Mouse (Mus musculus) cortical plate, adult 2 months (tissue): Measurements from ENCODE around the gene Ccdc121. TPM values are rescaled to one million over a fixed set of nuclear protein-coding genes. Genes with fewer than 3 reads are reported as not detected.

Experiments
- H3K27ac ChIP-seq: fragments of 200-500 bp; 2 replicates; pipeline ENCODE4 v1.5.1; 2012; ENCODE audit warnings: low read length, control low read depth, inconsistent platforms; ENCODE audit not compliant: insufficient read depth
- H3K4me1 ChIP-seq: fragments of 200-500 bp; 2 replicates; pipeline ENCODE4 v1.6.1; 2011; ENCODE audit warnings: low read length; ENCODE audit not compliant: control insufficient read depth, insufficient read depth
- H3K4me3 ChIP-seq: fragments of 200-500 bp; 2 replicates; pipeline ENCODE4 v1.5.1; 2011; ENCODE audit warnings: mild to moderate bottlenecking, low read length, control low read depth; ENCODE audit not compliant: insufficient read depth
- CTCF ChIP-seq: fragments of 200-500 bp; IDR thresholded peaks from 2 replicates; pipeline ENCODE4 v1.5.1; 2011; ENCODE audit warnings: mild to moderate bottlenecking, control low read depth, low read length; ENCODE audit not compliant: insufficient read depth; ENCODE audit errors: extremely low read depth
- POLR2A ChIP-seq: fragments of 200-500 bp; IDR thresholded peaks from 2 replicates; pipeline ENCODE4 v1.6.1; 2011; ENCODE audit warnings: mild to moderate bottlenecking, low read length, control low read depth; ENCODE audit not compliant: insufficient read depth; ENCODE audit errors: extremely low read depth
- polyA plus RNA-seq: library from polyadenylated mRNA; depleted of rRNA; stranded (reverse); fragments of >200 nt; gene quantifications from 2 replicates; pipeline ENCODE4 v1.2.3, GENCODE M21; 2012

The Ccdc121 gene
- polyA plus RNA-seq, 1 experiment = 0.54 TPM

GRCm38 (mm10) chr1:181539846-181540769, 28.9 kb upstream of the Ccdc121 start:
- peaks cover 7% of the 10 kb centered on the region; the same call in 1 of the 2 replicates for H3K4me1 ChIP-seq

DNA sequence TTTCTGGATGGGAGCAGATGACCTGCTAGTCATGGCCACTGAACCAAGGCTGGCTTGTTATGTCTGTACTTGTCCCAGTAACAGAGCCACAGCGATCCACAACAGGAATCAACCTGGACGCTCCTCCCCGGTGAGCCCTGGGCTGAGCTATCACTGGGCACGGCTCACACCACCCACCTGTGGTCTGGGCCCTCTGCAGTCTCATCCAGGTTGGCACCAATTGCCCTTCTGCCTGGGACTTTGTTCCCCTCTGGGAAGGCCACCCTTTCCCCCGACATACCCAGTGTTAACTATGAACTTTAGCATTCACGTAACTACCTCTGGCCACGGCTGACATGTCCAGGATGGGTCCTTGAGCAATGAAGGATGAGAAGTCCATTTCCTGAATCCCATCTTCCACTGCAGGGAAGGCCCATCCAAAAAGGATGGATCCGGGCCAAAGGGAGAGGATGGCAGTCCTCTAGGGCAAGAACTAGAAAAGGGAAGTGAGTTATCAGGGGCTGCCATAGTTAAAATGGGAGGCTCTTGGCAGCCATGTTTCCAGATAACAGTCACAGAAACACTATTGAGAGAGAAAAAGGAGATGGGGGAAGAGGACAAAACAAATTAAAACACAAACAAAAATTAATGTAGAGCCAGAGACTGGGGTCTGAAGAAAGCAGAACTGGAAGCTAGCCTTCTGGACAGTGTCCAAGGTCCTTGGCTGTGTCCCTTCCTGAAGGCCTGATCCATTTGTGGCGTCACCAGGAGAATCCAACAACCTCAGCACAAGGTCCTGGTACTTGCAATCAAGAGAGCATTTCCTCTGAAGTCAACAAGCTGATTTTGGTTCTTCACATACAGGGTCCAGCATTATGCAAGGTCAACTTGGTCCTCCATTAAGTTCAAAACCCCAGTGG, 26.6 kb upstream of the Ccdc121 start:
- H3K27ac ChIP-seq = no peak overlapping the region
- no peak for TF ChIP-seq CTCF
- TF ChIP-seq POLR2A = no peak
- no peak overlapping the region for H3K4me3 ChIP-seq
- peaks cover 7% of the 10 kb centered on the region; the same call in 1 of the 2 replicates for H3K4me1 ChIP-seq

More at GRCm38 (mm10) chr1:181539846-181540769, 28.9 kb upstream of the Ccdc121 start:
- H3K27ac ChIP-seq = no peak overlapping the region
- TF ChIP-seq POLR2A (no peak), CTCF (no peak)
- no peak overlapping the region for H3K4me3 ChIP-seq

DNA sequence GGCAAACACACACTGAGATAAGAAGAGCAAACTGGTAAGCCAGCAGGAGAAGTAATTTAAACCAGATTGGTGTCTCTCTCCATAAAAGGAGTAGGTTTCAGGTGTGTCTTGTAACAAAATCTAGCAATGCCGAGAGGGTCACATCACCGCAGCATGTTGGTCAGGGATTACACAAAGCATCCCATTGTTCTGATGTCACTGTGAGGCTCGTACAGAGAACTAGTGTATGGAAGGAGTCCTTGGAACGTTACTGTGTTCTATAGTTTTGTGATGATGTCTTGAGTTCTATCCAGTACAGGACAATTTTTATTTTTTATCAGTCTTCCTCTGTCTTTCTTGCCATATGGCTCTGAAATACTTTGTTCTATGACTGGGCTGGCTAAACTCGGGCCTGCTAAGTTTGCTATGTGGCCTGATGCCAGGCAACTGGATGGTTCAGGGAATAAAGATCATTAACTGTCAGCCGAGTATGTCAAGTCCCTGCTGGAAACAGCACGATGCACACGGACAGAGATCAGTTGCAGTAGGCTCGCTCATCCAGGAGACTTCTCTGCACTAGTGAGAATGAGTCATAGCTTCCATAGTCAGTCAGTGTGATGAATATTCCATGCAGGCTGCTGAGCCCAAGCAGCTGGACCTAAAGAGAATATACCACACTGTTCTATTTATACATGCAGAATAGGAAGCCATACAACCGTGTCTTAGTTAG, 24.1 kb upstream of the Ccdc121 start:
- no peak overlapping the region for H3K27ac ChIP-seq
- H3K4me1 ChIP-seq = peaks cover 7% of the 10 kb centered on the region; the same call in 1 of the 2 replicates
- no peak for TF ChIP-seq CTCF
- TF ChIP-seq POLR2A = no peak
- no peak overlapping the region for H3K4me3 ChIP-seq

DNA sequence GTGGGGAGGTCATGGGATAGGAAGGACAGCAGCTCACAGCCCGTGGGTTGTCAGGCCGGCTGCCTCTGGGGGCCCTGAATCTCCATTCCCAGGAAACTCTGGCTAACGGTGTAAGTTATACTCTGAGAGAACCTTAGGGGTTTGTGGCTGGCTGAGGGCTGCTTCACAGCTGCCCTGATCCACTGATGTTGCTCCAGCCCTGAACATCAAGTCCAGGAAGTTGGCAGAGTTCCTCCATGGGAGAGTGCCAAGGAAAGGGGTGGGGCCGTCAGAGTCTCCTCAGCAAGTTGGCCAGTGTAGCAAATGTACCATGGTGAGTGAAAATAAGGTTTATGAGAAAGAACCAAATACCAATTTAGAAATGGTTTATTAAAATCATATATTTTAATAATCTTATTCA, 18.1 kb upstream of the Ccdc121 start:
- no peak overlapping the region for H3K4me3 ChIP-seq
- no peaks in the 10 kb centered on the region for H3K4me1 ChIP-seq
- TF ChIP-seq POLR2A (no peak), CTCF (no peak)
- no peak overlapping the region for H3K27ac ChIP-seq

DNA sequence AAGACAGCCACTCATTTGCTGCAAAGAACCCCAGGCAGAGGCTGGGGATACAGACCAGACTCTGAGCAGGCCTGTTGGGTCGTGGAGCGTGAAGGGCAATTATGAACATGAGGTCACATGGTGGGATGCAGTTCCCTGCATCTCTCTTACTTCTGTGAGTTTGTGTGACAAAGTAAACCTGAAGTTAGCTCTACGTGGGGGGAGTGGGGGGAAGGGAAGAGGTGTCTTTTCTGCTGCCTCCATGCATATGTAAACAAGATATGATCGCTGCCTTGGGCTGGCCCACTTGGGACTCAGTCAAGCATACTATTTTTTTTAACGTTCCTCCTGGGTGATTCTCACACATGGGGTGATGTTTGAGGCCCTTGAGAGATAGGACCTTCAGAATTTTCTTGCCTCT, 14.7 kb upstream of the Ccdc121 start:
- peaks cover 1% of the 10 kb centered on the region for H3K4me1 ChIP-seq
- H3K27ac ChIP-seq = no peak overlapping the region
- no peak overlapping the region for H3K4me3 ChIP-seq
- TF ChIP-seq POLR2A (no peak), CTCF (no peak)

DNA sequence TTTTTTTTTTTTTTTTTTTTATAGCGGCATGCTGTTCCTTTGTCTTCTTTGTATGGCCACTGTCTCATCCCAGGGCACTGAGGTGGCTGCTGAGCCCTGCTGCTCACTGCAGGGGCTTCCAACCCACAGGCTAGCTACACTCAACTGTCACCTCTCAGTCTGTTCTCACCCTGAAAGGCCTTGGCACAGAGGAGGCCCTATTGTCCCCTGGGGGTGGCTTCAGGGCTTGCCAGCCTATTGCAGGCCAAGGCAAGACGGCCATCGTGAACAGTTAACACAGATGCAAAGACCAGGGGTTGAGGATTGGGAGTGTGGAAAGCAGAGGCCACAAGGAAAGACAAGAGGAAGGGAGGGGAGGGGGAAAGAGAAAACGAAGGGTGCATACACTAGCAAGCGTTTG, 12.6 kb upstream of the Ccdc121 start:
- TF ChIP-seq POLR2A (no peak), CTCF (no peak)
- no peak overlapping the region for H3K4me3 ChIP-seq
- no peak overlapping the region for H3K27ac ChIP-seq
- peaks cover 3% of the 10 kb centered on the region for H3K4me1 ChIP-seq

GRCm38 (mm10) chr1:181521401-181522091, 10.3 kb upstream of the Ccdc121 start:
- Histone ChIP-seq H3K4me1 (peaks cover 3% of the 10 kb centered on the region), H3K4me3 (no peak overlapping the region), H3K27ac (no peak overlapping the region)
- TF ChIP-seq POLR2A (no peak), CTCF (no peak)

DNA sequence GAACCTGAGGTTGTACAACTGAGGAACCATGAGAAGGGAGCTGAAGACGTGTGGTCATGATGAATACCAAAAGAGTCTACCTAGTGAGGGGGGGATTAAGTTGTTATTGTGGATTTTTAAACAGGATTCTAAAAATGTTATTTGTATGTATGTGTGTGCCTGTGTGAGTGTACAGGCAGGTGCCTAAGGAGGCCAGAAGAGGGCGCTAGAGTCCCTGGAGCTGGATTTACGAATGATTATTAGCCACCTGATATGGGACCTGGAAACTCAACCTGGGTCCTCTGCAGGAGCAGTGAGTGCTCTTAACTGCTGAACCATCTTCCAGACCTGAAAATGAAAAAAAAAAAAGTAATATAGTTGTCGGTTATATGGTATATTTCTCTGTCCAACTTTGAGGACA, 7.9 kb upstream of the Ccdc121 start:
- TF ChIP-seq CTCF (no peak), POLR2A (no peak)
- H3K4me1 ChIP-seq = peaks cover 3% of the 10 kb centered on the region

More for the DNA sequence above, 7.9 kb upstream of the Ccdc121 start:
- H3K4me3 ChIP-seq = no peak overlapping the region
- no peak overlapping the region for H3K27ac ChIP-seq
